Mouse (Mus musculus): Measurements from ENCODE around the gene Akt1. TPM values are rescaled to one million over a fixed set of nuclear protein-coding genes. Genes with fewer than 3 reads are reported as not detected.

The Akt1 gene
- total RNA-seq, 2 experiments from 2014 or later: 143 to 162 TPM

DNA sequence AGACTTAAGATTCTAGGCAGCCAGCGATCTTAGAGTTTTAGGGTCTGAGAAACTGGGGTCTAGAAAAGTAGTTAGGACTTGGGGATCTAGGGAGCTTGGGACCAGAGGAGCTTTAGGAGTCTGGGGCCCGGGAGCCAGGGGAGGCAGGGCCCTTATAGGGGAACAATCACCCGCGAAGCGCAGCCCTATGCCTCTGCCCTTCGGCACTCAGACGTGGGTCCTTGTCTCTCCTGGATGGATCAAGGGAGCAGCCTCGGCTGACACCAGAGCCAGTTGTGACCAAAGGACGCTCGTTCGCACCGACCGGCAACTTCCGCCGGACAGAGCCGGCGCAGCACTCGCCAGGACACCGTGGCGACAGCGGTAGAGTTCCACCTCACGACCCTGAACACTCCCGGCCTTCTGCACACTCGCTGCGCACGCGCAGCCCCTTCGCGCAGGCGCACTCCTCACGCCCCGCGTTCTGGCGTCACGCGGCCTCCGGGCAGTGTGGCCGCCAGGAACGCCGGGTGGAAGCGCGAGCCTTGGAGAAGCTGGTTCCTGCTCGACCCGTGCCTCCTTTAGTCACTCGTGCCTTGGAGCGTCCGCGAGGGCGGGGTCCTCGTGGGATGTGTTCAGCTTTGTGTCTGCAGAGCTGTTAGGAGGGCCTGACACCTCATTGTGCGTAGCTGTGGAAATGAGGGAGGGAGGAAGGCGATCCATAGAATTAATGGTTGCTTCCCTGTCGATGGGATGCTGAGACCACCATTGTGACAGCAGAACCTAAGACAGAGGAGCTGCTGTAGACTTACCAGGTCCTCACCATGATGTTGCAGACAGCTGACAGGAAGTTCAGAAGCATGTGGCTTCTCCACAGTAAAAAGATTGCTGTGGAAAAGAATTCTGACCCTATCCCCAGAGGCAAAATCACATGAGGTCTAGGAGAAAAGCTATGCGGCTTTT is 18.8 kb upstream of the Akt1 start:
- peak; percentile 94 to 97 for DNase-seq (ENCODE audit: low spot score in 2 of 2)
- intact Hi-C loops (cut with DNase I): no loop called here

GRCm38 (mm10) chr12:112688458-112688857 is 13.8 kb upstream of the Akt1 start:
- intact Hi-C loops (cut with DNase I): no loop called here
- DNase-seq (ENCODE audit: low spot score in 2 of 2): no peak

DNA sequence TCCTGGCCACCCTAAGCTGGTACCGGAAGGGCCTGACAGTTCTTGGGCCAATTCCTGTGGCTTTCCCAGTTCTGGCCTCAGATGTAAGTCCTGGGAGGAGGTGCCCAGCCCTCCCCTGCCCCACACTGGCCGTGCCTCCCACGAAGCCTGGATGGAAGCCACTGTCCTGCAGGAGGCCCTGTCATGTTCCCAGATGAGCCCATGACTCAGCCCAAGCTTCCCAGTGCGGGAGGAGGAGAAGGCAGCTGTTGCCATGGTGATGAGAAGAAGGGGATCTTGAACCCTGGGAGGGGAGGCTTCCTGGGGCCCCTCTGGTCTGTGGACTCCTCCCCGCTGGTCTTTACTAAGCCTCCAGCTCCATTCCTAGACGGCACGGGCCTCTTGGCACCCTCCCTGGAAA is 8.7 kb upstream of the Akt1 start:
- peak; percentile 29 to 32 for DNase-seq (ENCODE audit: low spot score in 2 of 2)
- intact Hi-C loops (cut with DNase I): no loop called here

GRCm38 (mm10) chr12:112679027-112679996 is 4.6 kb upstream of the Akt1 start:
- intact Hi-C loops (cut with DNase I): no loop called here
- DNase-seq (ENCODE audit: low spot score in 2 of 2): no peak

DNA sequence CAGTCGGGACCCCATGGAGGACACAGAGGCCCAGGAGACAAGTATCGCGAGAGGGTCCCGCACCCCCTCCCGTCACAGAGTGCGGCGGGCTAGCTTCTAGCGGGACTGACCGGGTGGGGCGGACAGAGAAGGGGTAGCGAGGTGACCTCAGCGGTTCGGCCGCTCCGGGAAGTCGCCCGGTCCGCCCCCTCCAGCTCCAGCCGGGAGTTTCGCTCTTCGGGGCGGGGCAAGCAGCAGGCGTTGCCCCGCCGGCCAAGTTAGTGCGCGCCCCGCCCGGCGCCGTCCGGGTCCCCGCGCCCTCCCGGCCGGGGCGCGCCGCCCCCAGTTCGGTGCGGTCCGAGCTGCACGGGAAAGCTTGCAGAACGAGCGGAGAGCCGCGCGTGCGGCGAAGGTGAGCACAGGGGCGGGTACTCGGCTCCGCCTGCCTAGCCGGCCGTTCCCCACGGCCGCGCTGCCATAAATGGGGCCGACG is 3.9 kb upstream of the Akt1 start, which contains the start of gene Zbtb42:
Gene Zbtb42 (plus strand): TSS at position 274 of the 472 bp plus-strand sequence.
- no peak for DNase-seq (ENCODE audit: low spot score in 2 of 2)
- intact Hi-C loops (cut with DNase I): no loop called here

- intact Hi-C loops (cut with DNase I): no loop called here
- DNase-seq (ENCODE audit: low spot score in 2 of 2): no peak
Observed at GRCm38 (mm10) chr12:112677943-112678554, 3.4 kb upstream of the Akt1 start.

DNA sequence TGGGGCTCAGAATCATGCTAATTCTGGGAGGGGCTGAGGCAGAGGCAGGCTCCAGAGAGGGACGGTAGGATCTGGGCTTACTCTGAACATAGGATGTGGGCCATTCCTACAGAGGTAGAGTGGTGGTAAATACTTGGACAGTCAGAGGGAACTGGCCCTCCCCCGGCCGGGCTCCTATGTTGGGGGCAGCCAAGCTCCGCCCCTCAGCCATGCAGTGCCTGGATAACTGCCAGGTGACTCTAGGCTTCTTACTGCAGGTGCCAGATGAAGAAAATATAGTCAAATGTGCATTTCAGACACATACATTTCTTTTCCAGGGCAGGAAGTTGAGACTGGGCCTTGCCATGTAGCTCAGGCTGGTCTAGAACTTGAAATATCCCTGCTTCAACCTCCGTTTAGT is 2.4 kb upstream of the Akt1 start:
- intact Hi-C loops (cut with DNase I): no loop called here
- DNase-seq (ENCODE audit: low spot score in 2 of 2): no peak

DNA sequence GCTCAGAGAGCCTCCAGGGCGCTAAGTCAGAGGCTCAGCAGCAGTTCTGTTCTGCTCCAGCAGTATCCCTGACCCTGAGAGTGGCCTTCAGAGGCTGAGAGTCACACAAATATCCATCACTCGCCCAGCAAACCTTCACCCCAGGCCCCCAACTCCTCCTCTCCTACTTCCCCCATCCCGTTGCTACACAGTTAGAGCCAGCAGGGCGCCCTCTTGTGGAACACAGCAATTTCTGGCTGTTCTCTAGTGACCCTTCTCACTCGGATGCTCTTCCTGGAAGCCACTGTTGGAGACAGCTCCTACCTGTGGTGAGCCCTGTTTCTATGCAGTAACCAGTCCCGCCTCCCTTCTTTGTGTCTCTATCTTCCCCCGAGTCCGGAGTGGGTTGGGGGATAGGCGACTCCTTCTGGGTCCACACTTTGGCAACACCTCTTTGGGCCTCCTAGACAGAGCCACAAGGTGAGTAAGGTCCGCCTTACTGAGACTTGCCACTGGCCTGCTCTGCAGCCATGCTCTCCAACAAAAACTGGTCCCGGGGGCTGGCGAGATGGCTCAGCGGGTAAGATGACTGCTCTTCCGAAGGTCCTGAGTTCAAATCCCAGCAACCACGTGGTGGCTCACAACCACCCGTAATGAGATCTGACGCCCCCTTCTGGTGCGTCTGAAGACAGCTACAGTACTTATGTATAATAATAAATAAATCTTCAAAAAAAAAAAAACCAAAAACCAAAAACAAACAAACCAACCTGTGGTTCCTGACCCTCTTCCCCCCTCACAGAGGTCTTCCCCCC is 756 bp upstream of the Akt1 start:
- intact Hi-C loops (cut with DNase I): loop anchor here (1.0 kb wide), 1 partner anchor 22 kb away; no protein-coding TSS in a partner anchor
- peak; percentile 65 to 71 for DNase-seq (ENCODE audit: low spot score in 2 of 2)

GRCm38 (mm10) chr12:112673576-112674091 is 1.1 kb downstream of the Akt1 start:
- intact Hi-C loops (cut with DNase I): no loop called here
- DNase-seq (ENCODE audit: low spot score in 2 of 2): peak; percentile 51 to 66

DNA sequence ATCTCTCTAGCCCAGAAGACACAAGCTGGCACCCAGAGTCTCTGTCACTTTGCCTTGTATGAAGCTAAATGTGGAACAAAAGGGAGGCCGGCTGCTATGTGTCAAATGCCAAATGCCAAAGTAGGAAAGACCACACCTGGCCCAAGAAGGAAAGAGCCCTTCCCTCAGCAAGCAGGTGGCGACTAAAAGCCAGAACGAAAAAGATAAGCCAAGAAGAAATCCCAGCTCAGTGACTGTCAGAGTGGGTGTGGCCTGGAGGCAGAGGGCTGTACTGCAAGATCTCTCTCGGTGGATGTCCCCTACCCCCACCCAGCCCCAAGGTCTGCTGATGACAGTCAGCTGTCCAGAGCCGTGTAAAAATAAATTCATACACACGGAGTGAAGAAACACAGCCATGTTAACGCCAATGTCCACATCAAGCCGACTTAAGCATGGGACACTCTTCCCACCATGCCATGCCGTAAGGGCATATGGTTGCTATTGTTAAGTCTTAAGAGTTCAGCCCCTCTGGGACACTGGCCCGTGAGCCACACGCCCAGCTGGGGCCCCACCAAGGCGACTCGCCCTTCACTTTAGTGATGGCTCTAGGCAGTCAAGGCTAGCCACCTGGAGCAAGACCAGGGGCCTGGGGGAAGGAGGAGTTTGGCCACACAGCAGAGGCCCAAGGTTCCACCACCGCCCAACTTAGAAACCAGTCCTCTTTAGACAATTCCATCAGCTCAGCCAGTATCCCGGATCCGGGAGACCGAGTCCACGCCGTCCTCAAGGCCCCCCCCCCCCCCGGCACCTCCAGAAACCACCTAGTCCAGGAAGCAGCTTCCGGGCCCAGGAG is 1.7 kb downstream of the Akt1 start:
- intact Hi-C loops (cut with DNase I): no loop called here
- DNase-seq (ENCODE audit: low spot score in 2 of 2): no peak

GRCm38 (mm10) chr12:112671891-112672290 is 2.8 kb downstream of the Akt1 start:
- DNase-seq (ENCODE audit: low spot score in 2 of 2): no peak
- intact Hi-C loops (cut with DNase I): no loop called here

GRCm38 (mm10) chr12:112670718-112671393 is 3.8 kb downstream of the Akt1 start:
- DNase-seq (ENCODE audit: low spot score in 2 of 2): no peak
- intact Hi-C loops (cut with DNase I): no loop called here

DNA sequence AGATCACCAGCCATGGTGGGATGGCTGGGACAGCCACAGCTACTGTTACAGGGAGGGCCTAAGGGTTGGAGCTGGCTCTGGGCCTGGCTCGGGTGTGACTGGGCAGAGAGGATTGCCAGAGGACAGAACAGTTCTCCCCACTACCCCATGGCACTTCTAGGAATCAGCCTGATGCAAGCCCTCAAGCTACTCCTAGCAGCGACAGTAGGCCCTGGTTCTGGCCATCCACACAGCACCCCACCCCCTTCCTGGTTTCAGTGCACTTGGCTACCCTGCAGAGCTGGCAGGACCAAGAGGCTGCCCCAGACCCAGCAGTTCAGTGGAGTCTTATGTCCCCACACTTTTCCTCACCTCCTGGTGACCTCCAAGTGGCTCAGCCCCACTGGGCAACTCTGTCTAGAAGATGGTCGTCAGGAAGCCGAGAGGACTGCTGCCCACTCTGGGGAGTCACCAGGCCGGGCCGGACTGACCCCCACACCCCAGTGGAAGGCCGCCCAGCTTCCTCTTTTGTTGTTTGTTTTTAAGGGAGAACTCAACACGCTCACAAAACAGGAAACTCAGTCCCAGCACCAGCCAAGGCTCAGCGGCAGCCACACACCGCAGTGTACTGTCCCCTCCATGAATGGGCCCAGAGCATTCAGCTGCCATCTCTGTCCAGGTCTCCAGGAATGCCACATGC is 6.9 kb downstream of the Akt1 start:
- no peak for DNase-seq (ENCODE audit: low spot score in 2 of 2)
- intact Hi-C loops (cut with DNase I): no loop called here

- DNase-seq (ENCODE audit: low spot score in 2 of 2): no peak
- intact Hi-C loops (cut with DNase I): no loop called here
Observed at GRCm38 (mm10) chr12:112665881-112666544, 8.7 kb downstream of the Akt1 start.

GRCm38 (mm10) chr12:112665445-112665844 is 9.2 kb downstream of the Akt1 start:
- intact Hi-C loops (cut with DNase I): no loop called here
- DNase-seq (ENCODE audit: low spot score in 2 of 2): peak; percentile 73 to 78

DNA sequence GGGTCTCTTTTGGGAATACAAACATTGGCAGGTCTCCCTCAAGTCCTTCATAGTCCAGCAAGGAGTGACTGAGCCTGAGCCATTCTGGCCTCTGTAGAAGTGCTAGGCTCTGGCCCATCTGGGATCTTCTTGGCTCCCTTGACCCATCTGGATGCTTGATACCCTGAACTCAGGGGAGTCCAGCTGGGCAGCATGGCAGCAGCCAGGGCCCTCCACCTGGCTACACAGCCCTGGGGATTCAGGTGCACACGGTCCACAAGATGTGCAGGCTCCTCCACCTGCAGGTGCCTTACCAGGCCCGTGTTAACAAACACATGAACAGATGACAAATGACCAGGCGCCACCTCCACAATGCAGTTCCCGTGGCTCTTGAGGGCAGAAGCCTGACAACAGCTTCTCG is 10.0 kb downstream of the Akt1 start:
- no peak for DNase-seq (ENCODE audit: low spot score in 2 of 2)
- intact Hi-C loops (cut with DNase I): no loop called here
